Mouse (Mus musculus): ENCODE measurements at regions not wholly inside any gene's neighbourhood (a gene's known extent, or its start where the extent isn't known, plus 50 kb on each side); places are given as distances from the start of the nearest gene placed in this dataset.
"Not testable (repeated sequence)": the region's sequence is repeated elsewhere in the genome, so short reads cannot be mapped to it uniquely, and the experiment has no call there.

DNA sequence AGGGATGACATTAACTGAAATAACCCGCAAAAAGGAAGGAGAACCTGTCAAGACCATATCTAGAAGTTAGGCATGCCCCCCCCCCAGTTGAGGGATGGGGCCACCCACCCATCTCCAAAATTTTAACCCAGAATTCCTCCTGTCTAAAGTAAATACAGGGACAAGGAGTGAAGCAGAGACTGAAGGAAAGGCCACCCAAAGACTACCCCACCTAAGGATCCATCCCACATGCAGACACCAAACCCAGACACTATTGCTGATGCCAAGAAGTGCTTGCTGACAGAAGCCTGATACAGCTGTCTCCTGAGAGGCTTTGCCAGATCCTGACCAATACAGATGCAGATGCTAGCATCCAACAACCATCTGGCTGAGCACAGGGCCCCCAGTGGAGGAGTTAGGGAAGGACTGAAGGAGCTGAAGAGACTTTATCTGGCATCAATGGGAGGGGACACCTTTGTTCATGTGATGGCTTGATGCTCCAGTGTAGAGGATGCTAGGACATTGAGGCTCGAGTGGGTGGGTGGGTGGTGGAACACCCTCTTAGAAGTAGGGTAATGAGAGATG is 379.2 kb upstream of the Ercc4 start:
- H3K27me3 ChIP-seq (ENCODE audit: control insufficient read depth, insufficient read depth, low read length); H3K9ac ChIP-seq (ENCODE audit: low read length); H3K4me2 ChIP-seq (ENCODE audit: low read depth, low read length); H3K4me1 ChIP-seq (ENCODE audit: control insufficient read depth, insufficient read depth, low read length); H3K27ac ChIP-seq (ENCODE audit: low read length); ATAC-seq (ENCODE audit: insufficient read depth, low FRiP score); H3K9me3 ChIP-seq (replicated peaks; ENCODE audit: control insufficient read depth, low read length); H3K4me3 ChIP-seq (replicated peaks; ENCODE audit: low read length); H3K36me3 ChIP-seq (ENCODE audit: control insufficient read depth, insufficient read depth, low read length): not testable (repeated sequence)
- 75% methylated on average over 2 of the region's 2 CpGs for WGBS

DNA sequence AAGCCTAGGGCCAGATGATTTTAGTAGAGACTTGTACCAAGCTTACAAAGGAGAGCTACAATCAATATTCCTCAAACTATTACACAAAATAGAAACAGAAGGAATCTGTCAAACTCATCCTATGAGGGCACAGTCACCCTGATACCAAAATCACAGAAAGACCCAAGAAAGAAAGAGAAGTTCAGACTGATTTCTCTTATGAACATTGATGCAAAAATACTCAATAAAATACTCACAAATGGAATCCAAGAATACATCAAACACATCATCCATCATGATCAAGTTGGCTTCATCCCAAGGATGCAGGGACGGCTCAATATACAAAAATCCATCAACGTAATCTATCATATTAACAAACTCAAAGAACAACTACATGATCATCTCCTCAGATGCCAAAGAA is 377.9 kb upstream of the Ercc4 start:
- no peaks in the 10 kb centered on the region for H3K4me1 ChIP-seq (ENCODE audit: control insufficient read depth, insufficient read depth, low read length)
- no peak overlapping the region for H3K27ac ChIP-seq (ENCODE audit: low read length)
- no peak overlapping the region for H3K4me3 ChIP-seq (replicated peaks; ENCODE audit: low read length)
- no peak for ATAC-seq (ENCODE audit: insufficient read depth, low FRiP score)
- no peak overlapping the region for H3K9ac ChIP-seq (ENCODE audit: low read length)
- H3K9me3 ChIP-seq (replicated peaks; ENCODE audit: control insufficient read depth, low read length), result no peaks in the 10 kb centered on the region; the same call in 1 of the 2 replicates
- 66% methylated on average over 2 of the region's 2 CpGs for WGBS
- no peak overlapping the region for H3K4me2 ChIP-seq (ENCODE audit: low read depth, low read length)
- H3K36me3 ChIP-seq (ENCODE audit: control insufficient read depth, insufficient read depth, low read length), result no peaks in the 10 kb centered on the region
- no peaks in the 10 kb centered on the region for H3K27me3 ChIP-seq (ENCODE audit: control insufficient read depth, insufficient read depth, low read length)

DNA sequence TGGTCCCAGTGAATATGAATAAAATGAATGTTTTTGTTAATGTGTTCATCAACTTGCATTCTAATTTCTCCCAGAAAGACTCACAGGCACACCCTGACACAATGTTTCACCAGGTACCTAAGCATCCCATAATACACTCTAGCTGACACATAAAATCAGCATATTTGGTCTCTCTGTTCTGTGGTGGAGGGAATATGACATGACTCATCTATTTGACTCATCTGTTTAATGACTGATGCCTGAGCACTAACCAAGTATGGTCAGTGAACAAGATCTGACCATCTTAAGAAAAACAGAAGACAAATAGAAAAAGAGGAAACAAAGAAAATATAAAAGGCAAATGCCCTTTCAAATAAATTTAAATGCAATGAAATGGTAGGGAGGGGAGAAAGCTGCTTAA is 367.0 kb upstream of the Ercc4 start:
- Histone ChIP-seq H3K4me3 (replicated peaks; ENCODE audit: low read length) (no peak overlapping the region), H3K4me2 (ENCODE audit: low read depth, low read length) (no peak overlapping the region), H3K36me3 (ENCODE audit: control insufficient read depth, insufficient read depth, low read length) (no peaks in the 10 kb centered on the region), H3K9me3 (replicated peaks; ENCODE audit: control insufficient read depth, low read length) (no peaks in the 10 kb centered on the region), H3K27ac (ENCODE audit: low read length) (no peak overlapping the region), H3K27me3 (ENCODE audit: control insufficient read depth, insufficient read depth, low read length) (no peaks in the 10 kb centered on the region), H3K9ac (ENCODE audit: low read length) (no peak overlapping the region), H3K4me1 (ENCODE audit: control insufficient read depth, insufficient read depth, low read length) (no peaks in the 10 kb centered on the region)
- no peak for ATAC-seq (ENCODE audit: insufficient read depth, low FRiP score)

DNA sequence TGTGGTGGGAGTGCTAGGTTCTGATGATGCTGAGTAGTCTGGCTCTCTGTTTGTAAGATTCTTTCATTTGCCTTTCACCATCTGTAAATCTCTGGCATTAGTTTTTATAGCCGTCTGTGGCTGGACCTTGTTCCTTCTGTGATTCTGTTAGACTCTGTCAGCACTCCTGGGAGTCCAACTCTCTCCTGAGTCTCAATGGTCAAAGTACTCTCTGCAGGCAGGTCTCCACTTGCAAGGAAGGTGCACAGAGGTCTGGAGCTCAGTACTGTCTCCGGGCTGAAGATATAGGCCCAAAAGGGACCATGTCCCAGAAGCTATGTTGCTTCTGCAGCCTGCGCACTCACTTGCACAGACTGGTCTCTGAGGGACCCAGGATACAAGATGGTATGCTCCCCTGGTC is 356.3 kb upstream of the Ercc4 start:
- ATAC-seq (ENCODE audit: insufficient read depth, low FRiP score), result no peak
- no peaks in the 10 kb centered on the region for H3K4me1 ChIP-seq (ENCODE audit: control insufficient read depth, insufficient read depth, low read length)
- H3K9ac ChIP-seq (ENCODE audit: low read length), result no peak overlapping the region
- H3K4me3 ChIP-seq (replicated peaks; ENCODE audit: low read length), result no peak overlapping the region
- no peaks in the 10 kb centered on the region for H3K9me3 ChIP-seq (replicated peaks; ENCODE audit: control insufficient read depth, low read length)
- H3K27ac ChIP-seq (ENCODE audit: low read length), result no peak overlapping the region
- no peaks in the 10 kb centered on the region for H3K27me3 ChIP-seq (ENCODE audit: control insufficient read depth, insufficient read depth, low read length)
- H3K36me3 ChIP-seq (ENCODE audit: control insufficient read depth, insufficient read depth, low read length), result no peaks in the 10 kb centered on the region
- WGBS, result 91% methylated on average over 3 of the region's 3 CpGs
- H3K4me2 ChIP-seq (ENCODE audit: low read depth, low read length), result no peak overlapping the region

DNA sequence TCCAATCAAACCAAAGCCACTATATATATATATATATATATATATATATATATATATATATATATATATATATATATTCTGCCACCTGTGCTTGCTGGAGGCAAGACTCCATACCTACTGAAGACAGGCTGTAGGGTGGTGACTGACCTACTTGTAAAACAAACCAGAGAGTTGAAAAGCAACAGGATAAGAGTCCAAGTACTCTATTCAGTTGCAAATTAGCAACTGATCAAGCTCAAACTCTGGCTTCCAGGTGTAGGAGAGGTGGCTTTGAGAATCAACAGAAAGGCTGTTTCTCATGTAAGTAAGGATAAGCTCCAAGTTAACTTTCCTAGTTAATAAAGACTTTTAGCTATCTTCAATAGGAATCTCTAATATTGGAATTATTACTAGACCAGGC is 355.1 kb upstream of the Ercc4 start:
- Histone ChIP-seq H3K9me3 (replicated peaks; ENCODE audit: control insufficient read depth, low read length) (no peaks in the 10 kb centered on the region), H3K4me3 (replicated peaks; ENCODE audit: low read length) (no peak overlapping the region), H3K9ac (ENCODE audit: low read length) (no peak overlapping the region), H3K27ac (ENCODE audit: low read length) (no peak overlapping the region), H3K4me1 (ENCODE audit: control insufficient read depth, insufficient read depth, low read length) (no peaks in the 10 kb centered on the region), H3K4me2 (ENCODE audit: low read depth, low read length) (no peak overlapping the region), H3K27me3 (ENCODE audit: control insufficient read depth, insufficient read depth, low read length) (no peaks in the 10 kb centered on the region), H3K36me3 (ENCODE audit: control insufficient read depth, insufficient read depth, low read length) (no peaks in the 10 kb centered on the region)
- ATAC-seq (ENCODE audit: insufficient read depth, low FRiP score), result no peak

DNA sequence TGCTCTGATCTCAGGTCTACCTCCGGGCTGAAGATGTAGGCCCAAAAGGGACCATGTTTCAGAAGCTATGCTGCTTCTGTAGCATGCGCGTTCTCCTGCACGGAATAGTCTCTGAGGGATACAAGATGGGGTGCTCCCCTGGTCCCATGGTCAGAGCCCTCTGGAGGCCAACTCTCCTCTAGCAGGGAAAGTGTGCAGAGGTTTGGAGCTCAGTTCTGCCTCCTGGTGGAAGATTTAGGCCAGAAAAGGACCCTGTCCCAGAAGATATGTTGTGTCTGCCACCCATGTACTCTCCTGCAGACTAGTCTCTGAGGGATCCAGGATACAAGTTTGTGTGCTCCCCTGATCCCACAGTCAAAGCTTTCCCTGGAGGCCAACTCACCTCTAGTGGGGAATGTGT is 350.9 kb upstream of the Ercc4 start:
- Histone ChIP-seq H3K4me2 (ENCODE audit: low read depth, low read length) (no peak overlapping the region), H3K27me3 (ENCODE audit: control insufficient read depth, insufficient read depth, low read length) (no peaks in the 10 kb centered on the region), H3K9me3 (replicated peaks; ENCODE audit: control insufficient read depth, low read length) (no peaks in the 10 kb centered on the region), H3K36me3 (ENCODE audit: control insufficient read depth, insufficient read depth, low read length) (no peaks in the 10 kb centered on the region), H3K4me1 (ENCODE audit: control insufficient read depth, insufficient read depth, low read length) (no peaks in the 10 kb centered on the region), H3K27ac (ENCODE audit: low read length) (no peak overlapping the region), H3K9ac (ENCODE audit: low read length) (no peak overlapping the region), H3K4me3 (replicated peaks; ENCODE audit: low read length) (no peak overlapping the region)
- 87% methylated on average over 4 of the region's 4 CpGs for WGBS
- ATAC-seq (ENCODE audit: insufficient read depth, low FRiP score), result no peak

DNA sequence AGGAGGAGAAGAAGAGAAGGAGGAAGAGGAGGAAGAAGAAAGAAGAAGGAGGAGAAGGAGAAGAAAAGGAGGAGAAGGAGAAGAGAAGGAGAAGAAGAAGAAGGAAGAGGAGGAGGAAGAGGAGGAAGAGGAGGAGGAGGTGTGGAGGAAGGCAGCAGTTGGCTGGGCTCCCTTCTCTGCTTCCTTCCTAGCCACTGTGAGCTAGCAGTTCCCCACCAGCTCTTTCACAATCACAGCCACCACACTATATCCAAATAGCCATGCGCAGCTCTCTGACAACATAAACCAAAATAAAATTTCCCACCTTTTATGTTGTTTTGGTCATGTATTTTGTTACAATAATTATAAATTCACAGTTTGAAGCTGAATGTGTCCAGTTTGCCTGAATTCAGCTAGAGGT is 345.3 kb upstream of the Ercc4 start:
- H3K36me3 ChIP-seq (ENCODE audit: control insufficient read depth, insufficient read depth, low read length), result no peaks in the 10 kb centered on the region
- H3K4me3 ChIP-seq (replicated peaks; ENCODE audit: low read length), result no peak overlapping the region
- no peak overlapping the region for H3K27ac ChIP-seq (ENCODE audit: low read length)
- 96% methylated on average over 1 of the region's 1 CpGs for WGBS
- no peak for ATAC-seq (ENCODE audit: insufficient read depth, low FRiP score)
- H3K9me3 ChIP-seq (replicated peaks; ENCODE audit: control insufficient read depth, low read length), result no peaks in the 10 kb centered on the region
- no peaks in the 10 kb centered on the region for H3K4me1 ChIP-seq (ENCODE audit: control insufficient read depth, insufficient read depth, low read length)
- H3K9ac ChIP-seq (ENCODE audit: low read length), result no peak overlapping the region
- no peak overlapping the region for H3K4me2 ChIP-seq (ENCODE audit: low read depth, low read length)
- H3K27me3 ChIP-seq (ENCODE audit: control insufficient read depth, insufficient read depth, low read length), result no peaks in the 10 kb centered on the region

DNA sequence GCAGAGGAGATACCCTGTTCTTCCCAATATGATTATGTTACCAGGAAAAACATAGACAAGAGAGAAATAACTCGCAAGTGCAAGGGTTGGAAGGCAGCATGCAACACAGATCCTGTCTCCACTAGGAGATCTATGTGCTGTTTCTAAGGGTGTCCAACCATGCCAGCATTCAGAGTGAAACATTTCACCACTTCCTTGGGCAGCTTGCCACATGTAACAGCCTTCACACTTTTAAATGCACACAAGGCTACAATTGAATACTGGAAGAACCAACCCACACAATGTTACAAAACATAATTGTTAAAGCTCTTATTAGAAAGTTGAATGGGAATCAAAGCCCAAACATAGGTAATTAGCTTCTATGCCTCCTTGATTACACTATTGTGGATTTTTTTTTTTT is 344.9 kb upstream of the Ercc4 start:
- H3K4me3 ChIP-seq (replicated peaks; ENCODE audit: low read length), result no peak overlapping the region

DNA sequence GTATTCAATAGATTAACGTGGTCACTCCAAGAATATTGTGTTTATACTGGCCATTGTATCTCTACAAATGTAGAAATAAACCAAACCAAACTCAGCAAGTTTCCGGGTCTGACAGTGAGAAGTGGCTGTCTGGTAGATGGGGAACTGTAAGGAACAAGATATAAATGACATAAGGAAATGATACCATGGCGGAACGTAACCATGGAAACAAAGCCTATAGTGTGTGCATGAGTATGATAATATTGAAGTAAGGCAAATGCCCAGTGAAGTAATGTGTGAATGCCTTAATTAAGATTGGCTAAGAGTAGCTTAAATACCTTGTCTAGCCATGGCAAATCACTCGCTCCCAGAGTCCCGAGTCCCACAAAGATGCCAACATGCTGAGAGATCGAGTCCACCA is 342.6 kb upstream of the Ercc4 start:
- 88% methylated on average over 7 of the region's 7 CpGs for WGBS
- Histone ChIP-seq H3K9ac (ENCODE audit: low read length) (no peak overlapping the region), H3K4me1 (ENCODE audit: control insufficient read depth, insufficient read depth, low read length) (no peaks in the 10 kb centered on the region), H3K36me3 (ENCODE audit: control insufficient read depth, insufficient read depth, low read length) (no peaks in the 10 kb centered on the region), H3K9me3 (replicated peaks; ENCODE audit: control insufficient read depth, low read length) (no peaks in the 10 kb centered on the region; the same call in 1 of the 2 replicates), H3K4me3 (replicated peaks; ENCODE audit: low read length) (no peak overlapping the region), H3K27me3 (ENCODE audit: control insufficient read depth, insufficient read depth, low read length) (no peaks in the 10 kb centered on the region), H3K27ac (ENCODE audit: low read length) (no peak overlapping the region), H3K4me2 (ENCODE audit: low read depth, low read length) (no peak overlapping the region)
- ATAC-seq (ENCODE audit: insufficient read depth, low FRiP score), result no peak

More for the DNA sequence above, 344.9 kb upstream of the Ercc4 start:
- Histone ChIP-seq H3K27me3 (ENCODE audit: control insufficient read depth, insufficient read depth, low read length) (no peaks in the 10 kb centered on the region), H3K9ac (ENCODE audit: low read length) (no peak overlapping the region), H3K9me3 (replicated peaks; ENCODE audit: control insufficient read depth, low read length) (no peaks in the 10 kb centered on the region), H3K27ac (ENCODE audit: low read length) (no peak overlapping the region), H3K36me3 (ENCODE audit: control insufficient read depth, insufficient read depth, low read length) (no peaks in the 10 kb centered on the region), H3K4me2 (ENCODE audit: low read depth, low read length) (no peak overlapping the region), H3K4me1 (ENCODE audit: control insufficient read depth, insufficient read depth, low read length) (no peaks in the 10 kb centered on the region)
- no peak for ATAC-seq (ENCODE audit: insufficient read depth, low FRiP score)
- 82% methylated on average over 1 of the region's 1 CpGs for WGBS
